Mouse (Mus musculus) MEL (cell line): ENCODE data around the gene Ccser1. TPM values are rescaled to one million over a fixed set of nuclear protein-coding genes. Genes with fewer than 3 reads are reported as not detected.

ENCODE experiments used
- DNase-seq: peaks from one replicate; pipeline ENCODE4 v3.0.0; 2011; ENCODE audit warnings: low read depth, low spot score
- H3K27ac ChIP-seq: 2 replicates; pipeline ENCODE4 v1.5.1; 2012; ENCODE audit warnings: low read depth, mild to moderate bottlenecking, control low read depth, low read length, moderate library complexity; ENCODE audit not compliant: control insufficient read depth
- H3K27me3 ChIP-seq, 2 experiments: fragments of 150-350 bp in 1 of 2; sonication (generic) in 1 of 2; 2 replicates each; pipeline ENCODE4 v1.6.1; 2012; ENCODE audit warnings: low read length in 2 of 2, mild to moderate bottlenecking in 2 of 2, improper control_type of control experiment in 1 of 2, moderate library complexity in 1 of 2; ENCODE audit not compliant: insufficient read depth in 2 of 2, control insufficient read depth in 1 of 2
- H3K36me3 ChIP-seq, 2 experiments: 2 replicates each; pipeline ENCODE4 v1.6.1; 2012 to 2014; ENCODE audit warnings: low read length in 2 of 2, improper control_type of control experiment in 1 of 2, inconsistent platforms in 1 of 2, mild to moderate bottlenecking in 1 of 2; ENCODE audit not compliant: insufficient read depth in 2 of 2, control insufficient read depth in 1 of 2
- H3K4me1 ChIP-seq, 2 experiments: fragments of 150-350 bp in 1 of 2; sonication (generic) in 1 of 2; 2 replicates each; pipeline ENCODE4 v1.6.1; 2012; ENCODE audit warnings: low read length in 2 of 2, improper control_type of control experiment in 1 of 2, mild to moderate bottlenecking in 1 of 2; ENCODE audit not compliant: insufficient read depth in 2 of 2, control insufficient read depth in 1 of 2
- H3K4me3 ChIP-seq, 2 experiments: fragments of 150-350 bp in 1 of 2; sonication (generic) in 1 of 2; 2 replicates each; pipeline ENCODE4 v1.5.1; 2012; ENCODE audit warnings: low read depth in 2 of 2, low read length in 2 of 2, mild to moderate bottlenecking in 2 of 2, moderate library complexity in 2 of 2, control low read depth in 1 of 2, improper control_type of control experiment in 1 of 2; ENCODE audit not compliant: control insufficient read depth in 1 of 2, insufficient read depth in 1 of 2
- H3K79me2 ChIP-seq: 2 replicates; pipeline ENCODE4 v1.6.1; 2012; ENCODE audit warnings: mild to moderate bottlenecking, low read length, moderate library complexity; ENCODE audit not compliant: control insufficient read depth, poor library complexity, insufficient read depth
- H3K9ac ChIP-seq: 2 replicates; pipeline ENCODE4 v1.6.1; 2012; ENCODE audit warnings: low read depth, mild to moderate bottlenecking, control low read depth, low read length, moderate library complexity; ENCODE audit not compliant: control insufficient read depth, poor library complexity, severe bottlenecking
- H3K9me3 ChIP-seq: fragments of 150-350 bp; sonication (generic); replicated peaks from 2 replicates; pipeline ENCODE4 v1.6.1; 2012; ENCODE audit warnings: mild to moderate bottlenecking, low read length, improper control_type of control experiment, moderate library complexity; ENCODE audit not compliant: insufficient read depth
- CHD1 ChIP-seq: IDR thresholded peaks from 2 replicates; pipeline ENCODE4 v1.6.1; 2012; ENCODE audit warnings: low read depth, mild to moderate bottlenecking, inconsistent platforms, low read length, improper control_type of control experiment
- CHD2 ChIP-seq: IDR thresholded peaks from 2 replicates; pipeline ENCODE4 v1.6.1; 2011; ENCODE audit warnings: low read length, improper control_type of control experiment
- CTCF ChIP-seq, 3 experiments: IDR thresholded peaks in 2 of 3; conservative IDR thresholded peaks in 1 of 3; 2 replicates each; pipeline ENCODE4 v1.5.1; 2011 to 2012; ENCODE audit warnings: low read length in 3 of 3, low read depth in 2 of 3, mild to moderate bottlenecking in 2 of 3, improper control_type of control experiment in 1 of 3, inconsistent platforms in 1 of 3, mixed read lengths in 1 of 3, moderate library complexity in 1 of 3; ENCODE audit not compliant: control insufficient read depth in 1 of 3, insufficient read depth in 1 of 3, poor library complexity in 1 of 3, severe bottlenecking in 1 of 3
- ETS1 ChIP-seq: IDR thresholded peaks from 2 replicates; pipeline ENCODE4 v1.6.1; 2012; ENCODE audit warnings: low read depth, mild to moderate bottlenecking, inconsistent platforms, low read length, improper control_type of control experiment, moderate library complexity
- GABPA ChIP-seq: IDR thresholded peaks from 2 replicates; pipeline ENCODE4 v1.6.1; 2012; ENCODE audit warnings: low read depth, mild to moderate bottlenecking, inconsistent platforms, low read length, improper control_type of control experiment, moderate library complexity
- GATA1 ChIP-seq: IDR thresholded peaks from 2 replicates; pipeline ENCODE4 v1.6.1; 2011; ENCODE audit warnings: low read depth, low read length, improper control_type of control experiment
- HCFC1 ChIP-seq: IDR thresholded peaks from 2 replicates; pipeline ENCODE4 v1.6.1; 2012; ENCODE audit warnings: low read depth, mild to moderate bottlenecking, inconsistent platforms, low read length, improper control_type of control experiment, moderate library complexity
- JUND ChIP-seq: IDR thresholded peaks from 2 replicates; pipeline ENCODE4 v1.6.1; 2011; ENCODE audit warnings: low read depth, mild to moderate bottlenecking, improper control_type of control experiment, low read length
- MAFK ChIP-seq: IDR thresholded peaks from 2 replicates; pipeline ENCODE4 v1.6.1; 2011; ENCODE audit warnings: low read depth, mild to moderate bottlenecking, low read length, improper control_type of control experiment, borderline replicate concordance
- MYC ChIP-seq: IDR thresholded peaks from 2 replicates; pipeline ENCODE4 v1.6.1; 2011; ENCODE audit warnings: low read depth, mild to moderate bottlenecking, low read length, improper control_type of control experiment, moderate library complexity
- NELFE ChIP-seq: IDR thresholded peaks from 2 replicates; pipeline ENCODE4 v1.6.1; 2011; ENCODE audit warnings: low read depth, low read length, improper control_type of control experiment
- NRF1 ChIP-seq: IDR thresholded peaks from 2 replicates; pipeline ENCODE4 v1.6.1; 2014; ENCODE audit warnings: low read depth, mild to moderate bottlenecking, inconsistent platforms, low read length, improper control_type of control experiment, moderate library complexity; ENCODE audit not compliant: poor library complexity, insufficient read depth, severe bottlenecking
- POLR2A ChIP-seq, 2 experiments: IDR thresholded peaks; 2 replicates each; pipeline ENCODE4 v1.6.1; 2011 to 2012; ENCODE audit warnings: low read length in 2 of 2, mild to moderate bottlenecking in 2 of 2, control low read depth in 1 of 2, improper control_type of control experiment in 1 of 2, low read depth in 1 of 2, moderate library complexity in 1 of 2; ENCODE audit not compliant: control insufficient read depth in 1 of 2, insufficient read depth in 1 of 2, poor library complexity in 1 of 2
- POLR2AphosphoS5 ChIP-seq: IDR thresholded peaks from 2 replicates; pipeline ENCODE4 v1.6.1; 2012; ENCODE audit warnings: low read depth, borderline replicate concordance, mild to moderate bottlenecking, inconsistent platforms, low read length, moderate library complexity, mixed read lengths
- RAD21 ChIP-seq: IDR thresholded peaks from 2 replicates; pipeline ENCODE4 v1.6.1; 2011; ENCODE audit warnings: mild to moderate bottlenecking, low read depth, low read length, improper control_type of control experiment
- RCOR1 ChIP-seq: IDR thresholded peaks from 2 replicates; pipeline ENCODE4 v1.6.1; 2012; ENCODE audit warnings: low read depth, mild to moderate bottlenecking, inconsistent platforms, low read length, improper control_type of control experiment
- SIN3A ChIP-seq: IDR thresholded peaks from 2 replicates; pipeline ENCODE4 v1.6.1; 2012; ENCODE audit warnings: low read length, improper control_type of control experiment, inconsistent platforms
- SMC3 ChIP-seq: IDR thresholded peaks from 2 replicates; pipeline ENCODE4 v1.6.1; 2011; ENCODE audit warnings: low read depth, low read length, improper control_type of control experiment
- TAL1 ChIP-seq: IDR thresholded peaks from 2 replicates; pipeline ENCODE4 v1.6.1; 2012; ENCODE audit warnings: mild to moderate bottlenecking, inconsistent platforms, low read length, moderate library complexity, mixed read lengths
- TCF12 ChIP-seq: IDR thresholded peaks from 2 replicates; pipeline ENCODE4 v1.6.1; 2014; ENCODE audit warnings: low read depth, mild to moderate bottlenecking, inconsistent platforms, low read length, improper control_type of control experiment, moderate library complexity
- UBTF ChIP-seq: IDR thresholded peaks from 2 replicates; pipeline ENCODE4 v1.6.1; 2012; ENCODE audit warnings: low read depth, mild to moderate bottlenecking, inconsistent platforms, low read length, improper control_type of control experiment, moderate library complexity, borderline replicate concordance; ENCODE audit not compliant: insufficient read depth
- USF1 ChIP-seq: IDR thresholded peaks from 2 replicates; pipeline ENCODE4 v1.6.1; 2014; ENCODE audit warnings: low read depth, mild to moderate bottlenecking, inconsistent platforms, low read length, improper control_type of control experiment, moderate library complexity
- USF2 ChIP-seq, 2 experiments: IDR thresholded peaks; 2 replicates each; pipeline ENCODE4 v1.6.1; 2011 to 2012; ENCODE audit warnings: improper control_type of control experiment in 2 of 2, low read length in 2 of 2, borderline replicate concordance in 1 of 2, inconsistent platforms in 1 of 2, low read depth in 1 of 2, mild to moderate bottlenecking in 1 of 2; ENCODE audit not compliant: insufficient read depth in 1 of 2
- ZNF384 ChIP-seq: IDR thresholded peaks from 2 replicates; pipeline ENCODE4 v1.6.1; 2012; ENCODE audit warnings: low read depth, mild to moderate bottlenecking, inconsistent platforms, low read length, improper control_type of control experiment
- polyA plus RNA-seq, 2 experiments: library from polyadenylated mRNA; stranded (reverse) in 1 of 2; unstranded in 1 of 2; fragments of >175 nt in 1 of 2; fragments of >200 nt in 1 of 2; gene quantifications; 2 replicates each; pipeline versions ENCODE4 v1.2.1 to v1.2.4; 2012; ENCODE audit warnings: low replicate concordance in 2 of 2, low read depth in 1 of 2; ENCODE audit not compliant: insufficient read length in 2 of 2, insufficient read depth in 1 of 2, missing spikeins in 1 of 2
- total RNA-seq: library from RNA; depleted of rRNA; stranded (reverse); fragments of 300-350 nt; gene quantifications from 2 replicates; pipeline ENCODE4 v1.2.3, GENCODE M21; 2012

Gene Ccser1
- total and polyA plus RNA-seq, 3 experiments, result not detected

DNA sequence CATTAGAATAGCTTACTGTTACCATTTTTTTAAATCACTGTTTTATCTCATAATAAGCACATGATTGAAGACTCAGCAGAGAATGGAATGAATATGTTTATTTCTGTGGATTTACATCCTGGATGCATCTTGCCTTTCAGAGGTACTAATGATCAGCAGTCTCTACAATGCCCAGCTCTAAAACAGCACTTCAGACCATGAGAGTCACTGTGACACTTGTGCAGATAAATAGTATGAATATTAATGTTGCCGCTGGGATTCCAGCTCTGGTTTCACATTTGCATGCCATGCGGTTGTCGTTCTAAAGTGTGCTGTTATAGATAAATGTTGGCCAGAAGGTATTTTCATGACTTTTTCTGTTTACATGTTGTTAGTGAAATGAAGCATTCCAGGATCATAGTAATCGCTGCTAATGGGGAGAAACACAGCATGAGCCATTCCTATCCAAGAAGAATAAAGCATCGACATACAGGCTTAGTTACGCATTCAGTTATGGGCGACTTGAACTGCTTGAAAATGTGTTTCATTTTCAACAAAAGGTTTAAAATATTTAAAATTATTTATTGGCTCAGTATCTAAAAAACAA, 363.4 kb downstream of the Ccser1 start:
- H3K4me3 ChIP-seq, result no peak overlapping the region
- TF ChIP-seq SMC3 (no peak), JUND (no peak), GATA1 (no peak), USF1 (no peak), MAFK (no peak), ETS1 (no peak), POLR2AphosphoS5 (no peak), CTCF (IDR thresholded peaks at IDR 0.05 in 2 of 3, conservative IDR thresholded peaks at IDR 0.05 in 1 of 3; ENCODE audit: control insufficient read depth in 1 of 3, insufficient read depth in 1 of 3, low read depth in 2 of 3, low read length in 3 of 3, poor library complexity in 1 of 3, severe bottlenecking in 1 of 3) (no peak), MYC (no peak), GABPA (no peak)

DNA sequence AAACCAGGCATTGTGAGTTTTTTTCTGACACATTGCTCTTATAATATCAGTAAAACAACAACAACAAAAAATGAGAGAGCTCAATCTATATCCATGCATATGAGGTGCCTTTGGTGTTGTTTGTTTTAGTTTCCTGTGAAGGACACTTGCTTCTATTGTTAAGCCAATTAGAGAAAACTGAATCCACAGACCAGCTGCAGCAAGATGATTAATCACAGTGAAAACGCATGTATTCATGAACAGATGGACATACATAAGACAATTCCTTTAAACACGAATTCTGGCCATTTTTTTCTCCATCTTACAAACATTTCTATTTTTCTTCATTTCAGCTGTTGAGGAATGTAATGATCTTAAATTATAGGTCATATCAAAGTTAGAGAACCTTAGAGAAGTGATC, 387.4 kb downstream of the Ccser1 start:
- Histone ChIP-seq H3K9ac (no peak overlapping the region), H3K79me2 (no peaks in the 10 kb centered on the region), H3K9me3 (no peaks in the 10 kb centered on the region), H3K4me1 (no peaks in the 10 kb centered on the region), H3K36me3 (no peaks in the 10 kb centered on the region), H3K27ac (no peak overlapping the region), H3K27me3 (no peaks in the 10 kb centered on the region), H3K4me3 (no peak overlapping the region)
- TF ChIP-seq USF1, result no peak
- TF ChIP-seq NELFE, result no peak
- no peak for TF ChIP-seq UBTF
- no peak for DNase-seq

More for the DNA sequence above, 363.4 kb downstream of the Ccser1 start:
- no peaks in the 10 kb centered on the region for H3K27me3 ChIP-seq
- H3K36me3 ChIP-seq, result no peaks in the 10 kb centered on the region
- H3K9ac ChIP-seq, result no peak overlapping the region
- no peaks in the 10 kb centered on the region for H3K4me1 ChIP-seq
- no peaks in the 10 kb centered on the region for H3K79me2 ChIP-seq
- no peak for DNase-seq
- no peaks in the 10 kb centered on the region for H3K9me3 ChIP-seq
- H3K27ac ChIP-seq, result no peak overlapping the region

DNA sequence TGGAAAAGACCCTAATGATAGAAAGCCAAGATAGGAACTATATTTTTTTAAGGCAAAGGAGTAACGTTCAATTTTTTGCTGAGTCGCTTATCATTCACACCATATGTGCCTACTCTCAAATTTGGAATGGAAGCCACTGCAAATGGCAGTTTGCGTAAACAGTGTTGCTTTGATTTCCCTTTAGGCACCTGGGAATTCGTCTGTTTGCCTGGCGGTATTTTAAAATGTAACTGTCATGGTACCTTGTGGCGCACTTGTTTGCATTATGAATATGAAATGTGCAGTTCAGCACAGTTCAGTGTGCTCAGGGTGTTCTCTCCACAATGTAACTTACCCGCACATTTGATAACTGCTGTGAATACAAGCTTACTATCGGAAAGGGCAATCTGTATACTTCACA, 387.8 kb downstream of the Ccser1 start:
- DNase-seq, result no peak
- TF ChIP-seq TAL1, result no peak
- TF ChIP-seq RAD21, result no peak
- no peak for TF ChIP-seq NRF1
- no peak for TF ChIP-seq TCF12
- TF ChIP-seq ZNF384, result no peak
- no peak for TF ChIP-seq HCFC1
- no peak for TF ChIP-seq SMC3
- no peak for TF ChIP-seq NELFE
- TF ChIP-seq USF2 (IDR thresholded peaks at IDR 0.05; ENCODE audit: borderline replicate concordance in 1 of 2, insufficient read depth in 1 of 2, low read depth in 1 of 2, low read length in 2 of 2), result no peak
- no peak for TF ChIP-seq CHD2
- TF ChIP-seq CTCF (IDR thresholded peaks at IDR 0.05 in 2 of 3, conservative IDR thresholded peaks at IDR 0.05 in 1 of 3; ENCODE audit: control insufficient read depth in 1 of 3, insufficient read depth in 1 of 3, low read depth in 2 of 3, low read length in 3 of 3, poor library complexity in 1 of 3, severe bottlenecking in 1 of 3), result no peak
- no peak for TF ChIP-seq GABPA
- no peak for TF ChIP-seq MYC
- no peak for TF ChIP-seq JUND
- TF ChIP-seq CHD1, result no peak
- no peak for TF ChIP-seq RCOR1
- no peak for TF ChIP-seq GATA1
- no peak for TF ChIP-seq MAFK
- TF ChIP-seq SIN3A, result no peak
- no peak for TF ChIP-seq POLR2A (IDR thresholded peaks at IDR 0.05; ENCODE audit: control insufficient read depth in 1 of 2, insufficient read depth in 1 of 2, low read depth in 1 of 2, low read length in 2 of 2, poor library complexity in 1 of 2)
- TF ChIP-seq, all 39 proteins: peak for 0
- no peak overlapping the region for H3K27ac ChIP-seq
- no peaks in the 10 kb centered on the region for H3K9me3 ChIP-seq
- H3K36me3 ChIP-seq, result no peaks in the 10 kb centered on the region
- no peak overlapping the region for H3K9ac ChIP-seq
- no peaks in the 10 kb centered on the region for H3K79me2 ChIP-seq
- H3K4me1 ChIP-seq, result no peaks in the 10 kb centered on the region
- no peaks in the 10 kb centered on the region for H3K27me3 ChIP-seq
- H3K4me3 ChIP-seq, result no peak overlapping the region
